Mouse (Mus musculus): ENCODE measurements around the gene Utp14a. TPM values are rescaled to one million over a fixed set of nuclear protein-coding genes. Genes with fewer than 3 reads are reported as not detected.

The Utp14a gene
- total RNA-seq, 2 experiments from 2014 or later = 11.5 to 12.7 TPM

GRCm38 (mm10) chrX:48311727-48312126 lies 55.1 kb downstream of the Utp14a start:
- DNase-seq = no peak

DNA sequence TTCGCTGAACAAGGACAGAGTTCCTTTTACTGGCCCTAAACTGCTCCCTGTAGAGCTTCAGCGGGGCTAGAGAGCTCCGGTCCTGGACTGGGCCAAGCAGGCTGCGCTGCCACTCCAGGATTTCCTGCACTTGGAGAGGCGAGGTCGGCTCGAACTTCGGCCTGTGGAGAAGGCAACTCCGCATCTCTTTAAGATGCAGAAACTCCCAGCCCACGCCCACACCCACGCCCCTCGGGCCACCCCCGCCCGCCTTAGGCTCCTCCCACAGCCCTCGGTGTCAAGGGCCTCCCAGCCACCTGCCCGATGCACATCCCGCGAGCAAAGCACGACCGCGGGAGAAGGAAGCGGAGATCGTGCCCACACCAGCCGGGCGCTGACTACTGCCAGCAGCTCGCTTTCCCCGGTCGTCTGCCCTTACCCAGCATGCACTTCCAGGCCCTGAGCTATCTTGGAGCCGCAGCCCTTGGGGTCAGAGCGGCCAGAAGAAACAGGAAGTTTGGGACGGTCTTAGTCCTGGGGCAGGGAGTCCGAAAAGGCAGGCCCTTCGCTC lies 57.9 kb downstream of the Utp14a start:
- peak; percentile 85 for DNase-seq

- DNase-seq = no peak
These were observed 60.8 kb downstream of the Utp14a start for GRCm38 (mm10) chrX:48317444-48317843.

DNA sequence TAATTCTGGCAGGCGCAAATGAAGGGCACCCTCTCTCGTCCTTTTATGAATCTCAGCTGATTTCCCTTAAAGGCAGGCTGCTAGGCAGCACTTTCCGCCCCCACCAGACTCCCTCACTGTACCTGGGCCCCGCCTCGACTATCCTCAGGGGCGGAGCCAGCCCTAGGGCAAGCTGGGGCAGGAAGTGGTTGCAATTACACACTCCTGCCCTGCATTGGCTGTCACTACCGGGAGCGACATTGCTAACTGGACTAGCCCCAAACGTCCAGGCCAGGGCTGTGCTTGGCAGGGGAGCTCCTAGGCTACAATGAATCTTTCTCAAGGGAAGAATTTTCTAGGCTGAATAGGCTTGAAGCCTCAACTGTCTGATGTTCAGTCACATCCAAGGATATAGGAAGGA lies 61.5 kb downstream of the Utp14a start:
- DNase-seq = peak; percentile 15

Other genes with a start within 250 kb of the Utp14a start
- gene Apln, start 222.0 kb upstream of the Utp14a start, total RNA-seq (2021) = 1 to 10 TPM; 2.6 to 4.5 TPM
- 1 to 10 TPM in 1 of 2 experiments, under 1 TPM in 1; 0.41 to 1.0 TPM for gene Xpnpep2, start 148.1 kb upstream of the Utp14a start, total RNA-seq (2021)
- gene Sash3, start 110.4 kb upstream of the Utp14a start, total RNA-seq (2021) = under 1 TPM; 0.23 to 0.48 TPM
- gene Zdhhc9, start 48.0 kb upstream of the Utp14a start, total RNA-seq (2021) = 1 to 10 TPM; 6.7 to 7.3 TPM
- gene Bcorl1, start 84.5 kb downstream of the Utp14a start, total RNA-seq (2021) = 1 to 10 TPM; 6.4 to 6.8 TPM
- 1 to 10 TPM; 2.1 to 2.5 TPM for gene Elf4, start 206.3 kb downstream of the Utp14a start, total RNA-seq (2021)

Measured in gastrocnemius, postnatal 25 days (tissue).